Mouse (Mus musculus) CH12.LX (cell line): ENCODE data around the gene Lrch1. TPM values are rescaled to one million over a fixed set of nuclear protein-coding genes. Genes with fewer than 3 reads are reported as not detected.

ENCODE experiments used
- DNase-seq: peaks from one replicate; pipeline ENCODE4 v3.0.0-alpha.2; 2013; ENCODE audit errors: extremely low read depth
- H3K27ac ChIP-seq: 2 replicates; pipeline ENCODE4 v1.5.1; 2012; ENCODE audit warnings: low read depth, mild to moderate bottlenecking, control low read depth, moderate library complexity; ENCODE audit not compliant: insufficient read depth
- H3K27me3 ChIP-seq: replicated peaks from 2 replicates; pipeline ENCODE3; 2012; ENCODE audit warnings: inconsistent platforms
- H3K36me3 ChIP-seq, 2 experiments: replicated peaks in 1 of 2; 2 replicates each; pipeline versions ENCODE3 to v1.6.1; 2012; ENCODE audit warnings: inconsistent platforms in 1 of 2, low read length in 1 of 2, mild to moderate bottlenecking in 1 of 2, mixed read lengths in 1 of 2, moderate library complexity in 1 of 2; ENCODE audit not compliant: control insufficient read depth in 1 of 2, insufficient read depth in 1 of 2
- H3K4me1 ChIP-seq, 2 experiments: 2 replicates each; pipeline ENCODE4 v1.6.1; 2012; ENCODE audit warnings: inconsistent platforms in 1 of 2, moderate library complexity in 1 of 2; ENCODE audit not compliant: insufficient read depth in 2 of 2, control insufficient read depth in 1 of 2
- H3K4me2 ChIP-seq: 2 replicates; pipeline ENCODE4 v1.6.1; 2012; ENCODE audit warnings: low read depth, mild to moderate bottlenecking, control low read depth; ENCODE audit not compliant: poor library complexity, insufficient read depth, severe bottlenecking
- H3K4me3 ChIP-seq, 3 experiments: fragments of 150-350 bp in 1 of 3; sonication (generic) in 1 of 3; replicated peaks in 1 of 3; 2 replicates each; pipeline versions ENCODE3 to v1.5.1; 2011 to 2012; ENCODE audit warnings: low read depth in 2 of 3, low read length in 2 of 3, mild to moderate bottlenecking in 2 of 3, moderate library complexity in 2 of 3, control low read depth in 1 of 3, improper control_type of control experiment in 1 of 3, inconsistent platforms in 1 of 3, mixed read lengths in 1 of 3; ENCODE audit not compliant: poor library complexity in 1 of 3
- H3K79me2 ChIP-seq: replicated peaks from 2 replicates; pipeline ENCODE4 v1.6.1; 2012; ENCODE audit warnings: mild to moderate bottlenecking, moderate library complexity; ENCODE audit not compliant: control insufficient read depth, poor library complexity, insufficient read depth, severe bottlenecking; ENCODE audit errors: extremely low read depth
- H3K9ac ChIP-seq: 2 replicates; pipeline ENCODE4 v1.6.1; 2012; ENCODE audit warnings: low read depth, mild to moderate bottlenecking, control low read depth, moderate library complexity; ENCODE audit not compliant: insufficient read depth
- H3K9me3 ChIP-seq: replicated peaks from 2 replicates; pipeline ENCODE3; 2012; ENCODE audit warnings: low read length, inconsistent platforms, mixed read lengths
- BHLHE40 ChIP-seq: IDR thresholded peaks from 2 replicates; pipeline ENCODE4 v1.6.1; 2011; ENCODE audit warnings: mild to moderate bottlenecking, low read depth, low read length, improper control_type of control experiment
- CHD2 ChIP-seq: IDR thresholded peaks from 2 replicates; pipeline ENCODE4 v1.6.1; 2011; ENCODE audit warnings: low read length, improper control_type of control experiment
- E2F4 ChIP-seq: IDR thresholded peaks from 2 replicates; pipeline ENCODE4 v1.6.1; 2011; ENCODE audit warnings: low read depth, low read length, improper control_type of control experiment; ENCODE audit not compliant: insufficient replicate concordance
- EP300 ChIP-seq: IDR thresholded peaks from 2 replicates; pipeline ENCODE4 v1.6.1; 2011; ENCODE audit warnings: low read length, improper control_type of control experiment
- ETS1 ChIP-seq: conservative IDR thresholded peaks from 2 replicates; pipeline ENCODE4 v1.6.1; 2012; ENCODE audit warnings: low read depth, mild to moderate bottlenecking, inconsistent platforms, low read length, improper control_type of control experiment, moderate library complexity
- GABPA ChIP-seq: IDR thresholded peaks from 2 replicates; pipeline ENCODE4 v1.6.1; 2012; ENCODE audit warnings: low read depth, low read length, improper control_type of control experiment, inconsistent platforms; ENCODE audit not compliant: insufficient replicate concordance
- HCFC1 ChIP-seq: IDR thresholded peaks from 2 replicates; pipeline ENCODE4 v1.6.1; 2012; ENCODE audit warnings: low read depth, mild to moderate bottlenecking, inconsistent platforms, low read length, improper control_type of control experiment
- IRF4 ChIP-seq: IDR thresholded peaks from 2 replicates; pipeline ENCODE4 v1.6.1; 2014; ENCODE audit warnings: low read depth, mild to moderate bottlenecking, inconsistent platforms, low read length, improper control_type of control experiment
- KAT2A ChIP-seq: IDR thresholded peaks from 2 replicates; pipeline ENCODE4 v1.6.1; 2012; ENCODE audit warnings: low read length, improper control_type of control experiment, inconsistent platforms; ENCODE audit not compliant: insufficient replicate concordance
- MAFK ChIP-seq: IDR thresholded peaks from 2 replicates; pipeline ENCODE4 v1.6.1; 2011; ENCODE audit warnings: low read length, improper control_type of control experiment; ENCODE audit not compliant: insufficient replicate concordance
- MEF2A ChIP-seq: IDR thresholded peaks from 2 replicates; pipeline ENCODE4 v1.6.1; 2014; ENCODE audit warnings: low read depth, mild to moderate bottlenecking, inconsistent platforms, low read length, improper control_type of control experiment, borderline replicate concordance
- MXI1 ChIP-seq: IDR thresholded peaks from 2 replicates; pipeline ENCODE4 v1.6.1; 2011; ENCODE audit warnings: mild to moderate bottlenecking, low read depth, low read length, improper control_type of control experiment
- MYC ChIP-seq: IDR thresholded peaks from 2 replicates; pipeline ENCODE4 v1.6.1; 2011; ENCODE audit warnings: low read depth, mild to moderate bottlenecking, improper control_type of control experiment, low read length
- NELFE ChIP-seq: IDR thresholded peaks from 2 replicates; pipeline ENCODE4 v1.6.1; 2011; ENCODE audit warnings: low read depth, low read length, improper control_type of control experiment
- NRF1 ChIP-seq: IDR thresholded peaks from 2 replicates; pipeline ENCODE4 v1.6.1; 2014; ENCODE audit warnings: low read depth, mild to moderate bottlenecking, inconsistent platforms, low read length, improper control_type of control experiment, moderate library complexity
- POLR2A ChIP-seq: IDR thresholded peaks from 2 replicates; pipeline ENCODE4 v1.6.1; 2011; ENCODE audit warnings: low read depth, mild to moderate bottlenecking, improper control_type of control experiment, low read length
- POLR2AphosphoS2 ChIP-seq: IDR thresholded peaks from 2 replicates; pipeline ENCODE4 v1.6.1; 2011; ENCODE audit warnings: low read depth, low read length, improper control_type of control experiment
- RCOR1 ChIP-seq: conservative IDR thresholded peaks from 2 replicates; pipeline ENCODE4 v1.6.1; 2012; ENCODE audit warnings: low read depth, mild to moderate bottlenecking, inconsistent platforms, low read length, improper control_type of control experiment
- SIN3A ChIP-seq: IDR thresholded peaks from 2 replicates; pipeline ENCODE4 v1.6.1; 2012; ENCODE audit warnings: low read length, improper control_type of control experiment, inconsistent platforms
- SMC3 ChIP-seq: IDR thresholded peaks from 2 replicates; pipeline ENCODE4 v1.6.1; 2011; ENCODE audit warnings: low read depth, low read length, improper control_type of control experiment
- UBTF ChIP-seq: IDR thresholded peaks from 2 replicates; pipeline ENCODE4 v1.6.1; 2012; ENCODE audit warnings: low read depth, mild to moderate bottlenecking, inconsistent platforms, low read length, improper control_type of control experiment, moderate library complexity
- USF2 ChIP-seq: conservative IDR thresholded peaks from 2 replicates; pipeline ENCODE4 v1.6.1; 2011; ENCODE audit warnings: low read depth, low read length, improper control_type of control experiment
- ZKSCAN1 ChIP-seq: IDR thresholded peaks from 2 replicates; pipeline ENCODE4 v1.6.1; 2012; ENCODE audit warnings: low read depth, inconsistent platforms, low read length, improper control_type of control experiment, borderline replicate concordance
- ZMIZ1 ChIP-seq: IDR thresholded peaks from 2 replicates; pipeline ENCODE4 v1.6.1; 2012; ENCODE audit warnings: low read depth, mild to moderate bottlenecking, inconsistent platforms, low read length, improper control_type of control experiment
- ZNF384 ChIP-seq: IDR thresholded peaks from 2 replicates; pipeline ENCODE4 v1.6.1; 2012; ENCODE audit warnings: low read depth, low read length, improper control_type of control experiment, inconsistent platforms
- dilution Hi-C: fragments of 300-500 bp; cut with MboI; formaldehyde crosslinking; loops from 2 replicates; pipeline ENCODE4 v1.14.3; 2020; ENCODE audit warnings: low sequenced_read_pairs; ENCODE audit not compliant: extremely low pct_unique_long_range_greater_than_20kb, extremely low pct_ligation_motif_present
- in situ Hi-C: fragments of 300-500 bp; cut with MboI; formaldehyde crosslinking; loops from 3 replicates; pipeline ENCODE4 v1.14.3; 2019; ENCODE audit warnings: low sequenced_read_pairs, low pct_ligation_motif_present, low pct_unique_long_range_greater_than_20kb, mixed read lengths
- polyA plus RNA-seq: library from polyadenylated mRNA; unstranded; fragments of >175 nt; gene quantifications from 2 replicates; pipeline ENCODE4 v1.2.1, GENCODE M21; 2012; ENCODE audit warnings: low read depth; ENCODE audit not compliant: insufficient read length
- total RNA-seq, 2 experiments: library from RNA; depleted of rRNA; stranded (reverse); fragments of 300-350 nt in 1 of 2; fragments of >200 nt in 1 of 2; gene quantifications; 2 replicates each; pipeline ENCODE4 v1.2.3; 2012 to 2014

Gene Lrch1
- total and polyA plus RNA-seq, 3 experiments, result 10.3 to 23.3 (median 12.8) TPM

DNA sequence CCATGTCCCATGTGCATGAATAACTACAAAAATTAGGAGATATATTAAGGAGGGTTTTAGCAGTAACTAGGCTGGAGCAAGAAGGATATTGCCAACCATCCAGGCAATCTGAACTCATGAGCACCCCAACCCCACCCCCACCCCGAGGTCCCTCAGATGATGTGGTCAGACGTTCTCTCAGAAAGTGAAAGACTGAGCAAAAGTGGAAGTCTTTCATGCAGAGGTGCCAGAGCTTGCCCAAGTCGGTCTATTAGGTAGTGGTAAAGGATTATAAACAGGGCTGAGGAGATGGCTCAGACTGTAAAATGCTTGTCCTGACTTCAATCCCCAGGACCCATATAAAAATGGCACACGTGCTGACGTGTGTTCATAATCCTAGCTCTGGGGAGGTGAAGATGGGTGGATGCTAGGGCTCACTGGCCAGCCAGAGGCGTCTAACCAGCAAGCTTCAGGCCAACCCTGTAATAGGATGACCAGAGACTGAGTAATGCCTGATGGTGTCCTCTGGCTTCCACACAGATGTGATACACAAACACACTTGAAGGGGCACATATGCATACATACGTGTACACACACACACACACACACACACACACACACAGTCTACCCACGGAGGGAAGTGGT is 18.8 kb downstream of the Lrch1 start:
- peak overlapping the region; percentile 54; the same call in 1 of the 2 replicates for H3K27ac ChIP-seq
- peak overlapping the region; percentile 64 for H3K4me2 ChIP-seq
- 0 out of 2 replicates have a peak, but pooled peaks cover 6% of the 10 kb centered on the region for H3K79me2 ChIP-seq
- H3K4me3 ChIP-seq, result no peak overlapping the region
- peaks cover 14 to 67% of the 10 kb centered on the region in 2 experiments for H3K4me1 ChIP-seq
- TF ChIP-seq IRF4, result peak; percentile 72
- TF ChIP-seq ZMIZ1, result no peak
- TF ChIP-seq CHD2, result peak; percentile 76
- TF ChIP-seq UBTF, result no peak
- peak; percentile 59; the same call in 1 of the 2 replicates for TF ChIP-seq EP300
- peak; percentile 28; the same call in 1 of the 2 replicates for TF ChIP-seq ETS1
- TF ChIP-seq USF2, result no peak
- no peak for TF ChIP-seq MXI1
- TF ChIP-seq NRF1, result no peak
- TF ChIP-seq MYC, result peak; percentile 11; the same call in 1 of the 2 replicates
- TF ChIP-seq ZKSCAN1, result no peak
- no peak for TF ChIP-seq GABPA
- no peak for TF ChIP-seq RCOR1
- no peak for TF ChIP-seq POLR2AphosphoS2
- 0 out of 2 replicates have a peak, but pooled peaks have one; percentile 1 for TF ChIP-seq SMC3
- TF ChIP-seq BHLHE40, result peak; percentile 54
- no peak for TF ChIP-seq KAT2A
- 0 out of 2 replicates have a peak, but pooled peaks have one; percentile 19 for TF ChIP-seq SIN3A
- no peak for TF ChIP-seq ZNF384
- no peak for TF ChIP-seq HCFC1
- TF ChIP-seq MAFK, result no peak
- no peak for TF ChIP-seq E2F4
- no peak for TF ChIP-seq POLR2A
- TF ChIP-seq MEF2A, result 0 out of 2 replicates have a peak, but pooled peaks have one; percentile 21
- no peak for TF ChIP-seq NELFE
- peak; percentile 69 for DNase-seq
- no peak overlapping the region for H3K9ac ChIP-seq
- in situ Hi-C loops (no loop called here), dilution Hi-C loops (no loop called here)
- H3K27me3 ChIP-seq, result no peaks in the 10 kb centered on the region
- H3K36me3 ChIP-seq, result peaks cover 0 to 44% of the 10 kb centered on the region in 2 experiments
- H3K9me3 ChIP-seq, result peaks cover 7% of the 10 kb centered on the region
